Mouse (Mus musculus) lung, postnatal 0 days (tissue): ENCODE data around the gene Polrmt.

Source experiments
- CTCF ChIP-seq: IDR thresholded peaks from 2 replicates; pipeline ENCODE4 v1.5.1; 2016; ENCODE audit warnings: antibody characterized with exemption, mild to moderate bottlenecking
- EP300 ChIP-seq: IDR thresholded peaks from 2 replicates; pipeline ENCODE4 v1.6.1; 2016; ENCODE audit warnings: antibody characterized with exemption, mild to moderate bottlenecking, control low read depth

GRCm38 (mm10) chr10:79701443-79702129 is 44.8 kb downstream of the Polrmt start:
- TF ChIP-seq CTCF (no peak), EP300 (peak; percentile 56)
